Mouse (Mus musculus) bone marrow macrophage, adult 2 months (primary cell): ENCODE results near the gene Ptprcap.

Experiments
- CTCF ChIP-seq: IDR thresholded peaks from 2 replicates; pipeline ENCODE4 v1.5.1; 2012; ENCODE audit warnings: low read depth, mild to moderate bottlenecking, low read length, moderate library complexity
- POLR2A ChIP-seq: IDR thresholded peaks from 2 replicates; pipeline ENCODE4 v1.6.1; 2012; ENCODE audit warnings: mild to moderate bottlenecking, low read depth, low read length, borderline replicate concordance

- TF ChIP-seq CTCF = no peak
- TF ChIP-seq POLR2A = no peak
These were observed 14.0 kb upstream of the Ptprcap start, which contains the start of gene Gpr152 for GRCm38 (mm10) chr19:4139446-4139845.
